Mouse (Mus musculus) G1E (cell line): ENCODE measurements around the gene Tspan9.

Experiments used
- CTCF ChIP-seq: IDR thresholded peaks from 2 replicates; pipeline ENCODE4 v1.5.1; 2012; ENCODE audit warnings: low read depth, low read length, inconsistent platforms, mixed read lengths
- GATA1 ChIP-seq: IDR thresholded peaks from 2 replicates; pipeline ENCODE4 v1.6.1; 2012; ENCODE audit warnings: borderline replicate concordance, low read length, inconsistent platforms, mixed read lengths
- POLR2AphosphoS5 ChIP-seq: IDR thresholded peaks from 2 replicates; pipeline ENCODE4 v1.6.1; 2012; ENCODE audit warnings: low read depth, low read length, inconsistent platforms; ENCODE audit not compliant: insufficient replicate concordance
- TAL1 ChIP-seq: conservative IDR thresholded peaks from 2 replicates; pipeline ENCODE4 v1.6.1; 2012; ENCODE audit warnings: low read depth, low read length, inconsistent platforms, mixed read lengths

DNA sequence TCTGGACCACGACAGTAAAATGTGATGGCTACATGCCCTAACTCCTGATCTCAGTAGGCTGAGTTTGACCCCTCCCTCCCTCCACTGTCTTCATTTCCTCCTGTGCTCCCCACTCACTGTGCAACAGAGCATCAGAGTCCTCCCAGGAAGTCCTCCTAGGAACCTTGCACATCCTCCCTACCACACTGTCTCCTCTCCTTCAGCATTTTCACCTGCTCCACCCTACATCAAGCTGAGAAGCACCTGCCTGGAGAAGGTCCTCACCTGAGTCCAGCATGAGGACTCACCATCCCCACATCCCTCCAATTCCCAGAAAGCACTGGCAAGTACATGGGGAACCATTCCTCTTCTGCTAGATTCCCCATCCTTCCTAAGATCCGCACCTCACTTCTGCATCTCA, 111.8 kb downstream of the Tspan9 start:
- TF ChIP-seq CTCF (no peak), POLR2AphosphoS5 (no peak), GATA1 (no peak), TAL1 (no peak)
